Mouse (Mus musculus) C2C12 (cell line): Measurements from ENCODE around the gene Atrnl1. TPM values are rescaled to one million over a fixed set of nuclear protein-coding genes. Genes with fewer than 3 reads are reported as not detected.

Experiments used
- H3K27me3 ChIP-seq: one replicate; pipeline ENCODE4 v1.6.1; 2011; ENCODE audit not compliant: control insufficient read depth, insufficient read depth, insufficient read length
- H3K36me3 ChIP-seq: one replicate; pipeline ENCODE4 v1.6.1; 2011; ENCODE audit not compliant: control insufficient read depth, insufficient read depth
- H3K4me3 ChIP-seq: one replicate; pipeline ENCODE4 v1.5.1; 2011; ENCODE audit warnings: mild to moderate bottlenecking, control low read depth; ENCODE audit not compliant: poor library complexity, insufficient read depth, severe bottlenecking
- H3K79me2 ChIP-seq: one replicate; pipeline ENCODE4 v1.6.1; 2011; ENCODE audit not compliant: control insufficient read depth, insufficient read depth
- H3K79me3 ChIP-seq: one replicate; pipeline ENCODE4 v1.6.1; 2011; ENCODE audit warnings: low read depth, control low read depth
- H3ac ChIP-seq: one replicate; pipeline ENCODE3; 2011; ENCODE audit warnings: low read depth; ENCODE audit not compliant: control insufficient read depth, insufficient read length
- CEBPB ChIP-seq: IDR thresholded peaks from one replicate; pipeline ENCODE4 v1.6.1; 2011; ENCODE audit warnings: low read depth, mild to moderate bottlenecking, control low read depth, moderate library complexity
- CTCF ChIP-seq: IDR thresholded peaks from one replicate; pipeline ENCODE4 v1.5.1; 2011; ENCODE audit not compliant: control insufficient read depth, insufficient read depth, insufficient read length
- FOSL1 ChIP-seq: IDR thresholded peaks from one replicate; pipeline ENCODE4 v1.8.0; 2011; ENCODE audit warnings: mild to moderate bottlenecking, low read length; ENCODE audit not compliant: poor library complexity, insufficient read depth, severe bottlenecking
- MAX ChIP-seq: IDR thresholded peaks from one replicate; pipeline ENCODE4 v1.6.1; 2011; ENCODE audit warnings: mild to moderate bottlenecking, control low read depth
- MYOD1 ChIP-seq: IDR thresholded peaks from one replicate; pipeline ENCODE4 v1.6.1; 2011; ENCODE audit warnings: low read depth; ENCODE audit not compliant: control insufficient read depth, insufficient read length
- MYOG ChIP-seq: IDR thresholded peaks from one replicate; pipeline ENCODE4 v1.6.1; 2011; ENCODE audit not compliant: control insufficient read depth, insufficient read length; ENCODE audit errors: extremely low read depth
- USF1 ChIP-seq: IDR thresholded peaks from one replicate; pipeline ENCODE4 v1.6.1; 2011; ENCODE audit warnings: low read depth, mild to moderate bottlenecking, control low read depth, moderate library complexity
- polyA plus RNA-seq: library from polyadenylated mRNA; unstranded; fragments of >200 nt; fragmentation: generic; extraction: Trizol; gene quantifications from one replicate; pipeline ENCODE4 v1.2.1, GENCODE M21; 2012; ENCODE audit warnings: missing spikeins

The Atrnl1 gene
- polyA plus RNA-seq, 1 experiment: 3.3 TPM

GRCm38 (mm10) chr19:58021514-58022284 is 410.9 kb downstream of the Atrnl1 start:
- no peak overlapping the region for H3K4me3 ChIP-seq
- H3K79me3 ChIP-seq: no peaks in the 10 kb centered on the region
- no peaks in the 10 kb centered on the region for H3K27me3 ChIP-seq
- no peaks in the 10 kb centered on the region for H3K79me2 ChIP-seq
- no peak overlapping the region for H3ac ChIP-seq
- no peaks in the 10 kb centered on the region for H3K36me3 ChIP-seq
- TF ChIP-seq MYOD1 (no peak), FOSL1 (no peak), MYOG (no peak), MAX (no peak), CTCF (no peak)

DNA sequence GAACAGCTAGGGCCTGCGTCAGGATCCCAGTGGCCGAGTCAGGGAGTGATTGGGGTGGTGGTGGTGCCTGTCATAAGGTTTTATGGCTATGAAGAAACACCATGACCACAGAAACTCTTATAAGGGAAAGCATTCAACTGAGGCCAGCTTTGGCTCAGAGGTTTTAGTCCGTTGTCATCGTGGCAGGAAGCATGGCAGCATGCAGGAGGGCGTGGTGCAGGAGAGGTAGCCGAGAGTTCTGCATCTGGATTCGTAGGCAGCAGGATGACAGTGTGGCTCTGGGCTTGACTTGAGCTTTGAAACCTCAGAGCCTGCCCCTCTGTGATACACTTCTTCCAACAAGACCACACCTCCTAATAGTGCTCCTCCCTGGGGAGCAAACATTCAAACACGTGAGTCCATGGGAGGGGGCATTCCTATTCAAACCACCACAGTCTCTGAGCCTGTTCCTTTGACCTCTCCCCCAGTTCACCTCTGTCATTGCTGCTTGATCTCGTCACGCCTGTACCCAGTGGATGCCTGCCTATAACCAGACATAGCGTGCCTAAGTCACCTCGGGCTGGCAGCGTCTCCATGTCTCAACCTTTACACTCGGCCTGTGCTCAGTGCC is 412.5 kb downstream of the Atrnl1 start:
- Histone ChIP-seq H3K4me3 (no peak overlapping the region), H3K79me2 (no peaks in the 10 kb centered on the region), H3ac (no peak overlapping the region), H3K27me3 (no peaks in the 10 kb centered on the region), H3K36me3 (no peaks in the 10 kb centered on the region), H3K79me3 (no peaks in the 10 kb centered on the region)
- no peak for TF ChIP-seq FOSL1
- TF ChIP-seq MYOD1: no peak
- no peak for TF ChIP-seq CEBPB
- no peak for TF ChIP-seq MAX
- no peak for TF ChIP-seq USF1
- no peak for TF ChIP-seq CTCF
- no peak for TF ChIP-seq MYOG

GRCm38 (mm10) chr19:58025053-58025452 is 414.2 kb downstream of the Atrnl1 start:
- TF ChIP-seq CEBPB (no peak), USF1 (no peak), MYOD1 (no peak), CTCF (no peak), MAX (no peak), FOSL1 (no peak), MYOG (no peak)
- H3K79me2 ChIP-seq: no peaks in the 10 kb centered on the region
- no peaks in the 10 kb centered on the region for H3K27me3 ChIP-seq
- H3K36me3 ChIP-seq: no peaks in the 10 kb centered on the region
- no peak overlapping the region for H3K4me3 ChIP-seq
- no peak overlapping the region for H3ac ChIP-seq
- no peaks in the 10 kb centered on the region for H3K79me3 ChIP-seq

DNA sequence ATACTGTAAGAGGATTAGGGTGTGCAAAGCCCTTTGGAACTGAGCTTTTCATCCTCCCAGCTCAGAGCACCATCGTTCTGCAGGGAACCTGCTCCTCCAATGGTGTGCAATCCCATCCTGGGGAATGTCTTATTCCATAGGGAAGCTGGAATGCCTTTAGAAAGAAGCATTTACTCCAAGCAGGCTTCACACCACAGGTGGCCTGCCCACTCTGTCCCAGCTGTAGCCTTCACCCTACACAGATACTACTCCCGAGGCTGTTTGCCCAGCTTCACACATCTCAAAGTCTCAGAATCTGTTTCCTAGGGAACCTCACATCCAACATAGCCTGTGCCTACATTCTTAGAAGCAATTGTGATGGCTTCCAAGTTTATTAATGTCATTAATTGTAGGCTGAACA is 418.8 kb downstream of the Atrnl1 start:
- TF ChIP-seq MAX (no peak), FOSL1 (no peak), MYOD1 (no peak), USF1 (no peak), CTCF (no peak)
- no peaks in the 10 kb centered on the region for H3K27me3 ChIP-seq
- no peak overlapping the region for H3K4me3 ChIP-seq
- no peaks in the 10 kb centered on the region for H3K79me2 ChIP-seq
- no peak overlapping the region for H3ac ChIP-seq
- no peaks in the 10 kb centered on the region for H3K36me3 ChIP-seq
- no peaks in the 10 kb centered on the region for H3K79me3 ChIP-seq

GRCm38 (mm10) chr19:58033241-58033640 is 422.4 kb downstream of the Atrnl1 start:
- TF ChIP-seq USF1 (no peak), CEBPB (no peak), FOSL1 (no peak), CTCF (no peak), MAX (no peak), MYOD1 (no peak), MYOG (no peak)
- Histone ChIP-seq H3K79me3 (no peaks in the 10 kb centered on the region), H3K79me2 (no peaks in the 10 kb centered on the region), H3K36me3 (no peaks in the 10 kb centered on the region), H3K27me3 (no peaks in the 10 kb centered on the region), H3ac (no peak overlapping the region), H3K4me3 (no peak overlapping the region)

DNA sequence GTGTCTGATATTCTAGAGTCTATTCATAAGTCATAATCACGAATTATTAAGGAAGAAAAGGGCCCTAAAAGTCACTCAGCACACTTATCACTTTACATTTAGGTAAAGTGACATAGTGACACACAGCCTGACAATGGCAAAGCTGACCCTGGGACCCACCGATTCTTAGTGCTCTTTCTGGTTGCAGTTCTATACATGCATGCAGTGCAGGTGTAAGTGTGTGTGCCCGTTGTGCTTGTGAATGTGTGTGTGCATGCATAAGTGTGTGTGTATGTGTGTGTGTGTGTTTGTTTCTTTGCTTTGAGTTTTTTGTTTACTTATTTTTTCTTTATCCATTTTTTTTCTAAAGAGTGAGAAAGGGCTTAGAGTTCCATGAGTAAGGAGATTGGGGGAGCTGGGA is 425.3 kb downstream of the Atrnl1 start:
- H3K4me3 ChIP-seq: no peak overlapping the region
- TF ChIP-seq MAX: no peak
- TF ChIP-seq CEBPB: no peak
- no peak for TF ChIP-seq USF1
- no peak for TF ChIP-seq FOSL1
- no peak for TF ChIP-seq MYOD1
- TF ChIP-seq CTCF: no peak

More for the DNA sequence above, 425.3 kb downstream of the Atrnl1 start:
- H3K79me3 ChIP-seq: no peaks in the 10 kb centered on the region
- H3ac ChIP-seq: no peak overlapping the region
- H3K79me2 ChIP-seq: no peaks in the 10 kb centered on the region
- no peaks in the 10 kb centered on the region for H3K27me3 ChIP-seq
- no peaks in the 10 kb centered on the region for H3K36me3 ChIP-seq
